Mouse (Mus musculus) embryonic facial prominence, embryonic 12.5 days (tissue): ENCODE results near the gene Sptssa. TPM values are rescaled to one million over a fixed set of nuclear protein-coding genes. Genes with fewer than 3 reads are reported as not detected.
A peak's percentile ranks its signal among the peaks of the same experiment; 100 is the strongest.

Experiments used
- ATAC-seq: fragments of 200-750 bp; cut with Nextera tagmentation; 2 replicates; pipeline ENCODE4 v1.8.0; 2017; ENCODE audit not compliant: insufficient number of reproducible peaks, insufficient read depth, low FRiP score, low TSS enrichment
- H3K27ac ChIP-seq: fragments of 300-500 bp; sonication (generic); 2 replicates; pipeline ENCODE4 v1.5.1; 2016; ENCODE audit warnings: mild to moderate bottlenecking
- H3K27me3 ChIP-seq: fragments of 300-500 bp; sonication (generic); 2 replicates; pipeline ENCODE4 v1.6.1; 2016; ENCODE audit warnings: mild to moderate bottlenecking, moderate library complexity
- H3K36me3 ChIP-seq: fragments of 300-500 bp; sonication (generic); 2 replicates; pipeline ENCODE4 v1.6.1; 2016; ENCODE audit warnings: mild to moderate bottlenecking
- H3K4me1 ChIP-seq: fragments of 300-500 bp; sonication (generic); 2 replicates; pipeline ENCODE4 v1.6.1; 2016
- H3K4me2 ChIP-seq: fragments of 300-500 bp; sonication (generic); replicated peaks from 2 replicates; pipeline ENCODE4 v1.6.1; 2016; ENCODE audit warnings: mild to moderate bottlenecking, moderate library complexity
- H3K4me3 ChIP-seq: fragments of 300-500 bp; sonication (generic); 2 replicates; pipeline ENCODE4 v1.5.1; 2016; ENCODE audit warnings: mild to moderate bottlenecking
- H3K9ac ChIP-seq: fragments of 300-500 bp; sonication (generic); 2 replicates; pipeline ENCODE4 v1.6.1; 2016; ENCODE audit warnings: mild to moderate bottlenecking, moderate library complexity
- H3K9me3 ChIP-seq: fragments of 300-500 bp; sonication (generic); 2 replicates; pipeline ENCODE4 v1.6.1; 2016; ENCODE audit warnings: mild to moderate bottlenecking, moderate library complexity
- WGBS: fragments of 180-500 bp; shearing (Covaris S2); methylation state at CpG from one replicate; pipeline ENCODE4 v1.1.7; 2016; 5-methylcytosine and 5-hydroxymethylcytosine counted together
- polyA plus RNA-seq: library from polyadenylated mRNA; unstranded; fragments of >200 nt; fragmentation: Nextera tagmentation; extraction: Ambion mirVana; gene quantifications from 2 replicates; pipeline ENCODE4 v1.2.1, GENCODE M21; 2016

Gene Sptssa
- polyA plus RNA-seq, 1 experiment from 2014 or later, result 197 TPM

DNA sequence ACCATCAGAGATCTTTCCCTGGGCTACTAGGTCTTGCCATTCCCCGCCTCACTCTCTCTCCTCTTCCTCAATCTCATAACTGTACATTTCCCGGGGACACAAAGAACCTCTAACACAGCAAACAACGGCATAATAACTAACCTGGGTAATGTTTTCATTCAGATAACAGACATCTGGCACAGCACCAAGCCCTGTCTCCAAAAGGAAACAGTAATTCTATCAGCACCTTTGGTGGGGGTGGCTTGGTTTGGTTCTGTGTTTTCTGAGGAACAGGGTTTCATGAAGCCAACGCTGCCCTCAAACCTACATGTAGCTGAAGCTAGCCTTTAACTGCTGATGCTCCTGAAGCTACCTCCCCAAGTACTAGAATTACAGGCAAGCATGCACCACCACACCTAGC, 2.2 kb downstream of the Sptssa start:
- H3K9ac ChIP-seq, result no peak overlapping the region
- no peak overlapping the region for H3K4me3 ChIP-seq
- peaks cover 1% of the 10 kb centered on the region for H3K36me3 ChIP-seq
- peak overlapping the region; percentile 60 for H3K4me2 ChIP-seq
- no peak for ATAC-seq
- H3K27ac ChIP-seq, result no peak overlapping the region
- no peaks in the 10 kb centered on the region for H3K9me3 ChIP-seq
- 62% methylated on average over 4 of the region's 4 CpGs for WGBS
- H3K4me1 ChIP-seq, result peaks cover 16% of the 10 kb centered on the region
- no peaks in the 10 kb centered on the region for H3K27me3 ChIP-seq

DNA sequence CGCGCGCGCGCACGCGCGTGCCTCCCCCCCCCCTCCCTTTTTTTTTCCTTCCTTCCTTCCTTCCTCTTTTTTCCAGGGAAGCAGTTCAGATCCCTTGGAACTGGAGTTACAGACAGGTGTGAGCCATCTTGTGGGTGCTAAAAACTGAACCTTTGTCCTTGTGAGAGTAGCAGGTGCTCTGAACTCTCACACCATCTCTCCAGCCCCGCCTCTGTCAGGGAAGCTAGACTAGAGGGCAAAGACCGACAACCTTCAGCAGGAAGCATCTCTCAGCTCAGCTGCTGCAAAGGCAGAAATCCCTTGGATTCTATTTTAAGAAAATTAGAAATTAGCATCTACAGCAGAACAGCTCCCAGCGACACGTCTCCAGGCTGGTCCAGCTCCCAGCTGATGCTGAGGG, 4.0 kb downstream of the Sptssa start:
- Histone ChIP-seq H3K4me2 (no peak overlapping the region), H3K36me3 (peaks cover 6% of the 10 kb centered on the region), H3K27me3 (no peaks in the 10 kb centered on the region), H3K4me1 (peaks cover 16% of the 10 kb centered on the region), H3K9me3 (no peaks in the 10 kb centered on the region), H3K9ac (no peak overlapping the region), H3K27ac (no peak overlapping the region), H3K4me3 (no peak overlapping the region)
- ATAC-seq, result no peak
- WGBS, result 92% methylated on average over 12 of the region's 12 CpGs

DNA sequence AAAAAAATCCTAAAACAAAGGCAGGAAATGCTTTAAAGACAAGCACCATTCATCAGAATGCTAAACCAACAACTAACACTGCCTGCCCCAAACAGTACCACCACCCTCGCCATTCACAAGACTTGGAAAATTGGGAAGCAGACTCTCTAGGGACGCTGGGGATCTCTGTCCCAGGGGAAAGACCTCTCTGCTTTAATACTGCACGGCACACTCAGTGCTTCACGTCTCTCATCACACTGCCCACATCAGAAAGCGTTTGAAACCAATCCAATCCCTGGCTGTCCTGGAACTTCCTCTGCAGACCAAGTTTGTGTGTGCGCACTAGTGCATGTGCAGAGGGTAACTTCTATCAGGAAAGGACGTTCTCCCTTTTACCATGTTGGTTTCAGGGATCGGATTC, 4.6 kb downstream of the Sptssa start:
- Histone ChIP-seq H3K9ac (no peak overlapping the region), H3K27me3 (no peaks in the 10 kb centered on the region), H3K9me3 (no peaks in the 10 kb centered on the region), H3K36me3 (peaks cover 6% of the 10 kb centered on the region), H3K27ac (no peak overlapping the region), H3K4me2 (no peak overlapping the region), H3K4me3 (no peak overlapping the region), H3K4me1 (peaks cover 13% of the 10 kb centered on the region)
- WGBS, result 72% methylated on average over 8 of the region's 8 CpGs
- no peak for ATAC-seq

DNA sequence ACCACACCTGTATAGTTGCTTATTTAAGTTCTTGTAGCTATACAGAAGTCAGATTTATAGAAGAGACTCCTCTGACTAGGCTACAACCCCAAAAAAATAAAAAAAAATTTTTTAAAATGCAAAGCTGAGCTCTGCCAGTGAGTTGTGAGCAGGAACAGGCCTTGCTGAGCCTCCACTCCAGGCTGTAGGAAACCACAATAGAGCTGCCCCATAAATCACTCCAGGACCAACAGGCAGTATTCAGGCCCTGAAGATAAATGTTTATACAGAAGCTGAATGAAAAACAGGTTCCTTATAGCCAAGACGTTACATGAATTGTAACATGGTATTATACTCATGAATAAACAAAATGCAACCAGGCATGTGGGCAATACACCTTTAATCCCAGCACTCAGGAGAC, 5.2 kb downstream of the Sptssa start:
- Histone ChIP-seq H3K4me2 (no peak overlapping the region), H3K4me3 (no peak overlapping the region), H3K27ac (no peak overlapping the region), H3K9ac (no peak overlapping the region), H3K36me3 (peaks cover 6% of the 10 kb centered on the region), H3K4me1 (peaks cover 12% of the 10 kb centered on the region), H3K9me3 (no peaks in the 10 kb centered on the region), H3K27me3 (no peaks in the 10 kb centered on the region)
- 48% methylated on average over 1 of the region's 1 CpGs for WGBS
- ATAC-seq, result no peak

DNA sequence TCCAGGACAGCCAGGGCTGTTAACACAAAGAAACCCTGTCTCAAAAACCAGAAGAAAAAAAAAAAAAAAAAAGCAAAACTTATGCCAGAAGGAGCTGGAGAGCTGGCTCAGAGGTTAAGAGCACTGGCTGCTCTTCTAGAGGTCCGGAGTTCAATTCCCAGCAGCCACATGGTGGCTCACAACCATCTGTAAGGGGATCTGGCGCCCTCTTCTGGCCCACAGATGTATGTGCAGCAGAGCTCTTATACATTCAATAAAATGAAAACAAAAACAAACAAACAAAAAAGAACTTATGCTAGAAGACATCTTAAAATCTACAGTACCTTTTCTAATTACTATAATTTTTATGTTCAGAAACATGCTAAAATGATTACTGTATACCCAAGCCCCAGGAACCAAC, 11.4 kb downstream of the Sptssa start:
- Histone ChIP-seq H3K9me3 (no peaks in the 10 kb centered on the region), H3K36me3 (peaks cover 6% of the 10 kb centered on the region), H3K27ac (no peak overlapping the region), H3K27me3 (no peaks in the 10 kb centered on the region), H3K9ac (no peak overlapping the region), H3K4me2 (no peak overlapping the region), H3K4me1 (no peaks in the 10 kb centered on the region), H3K4me3 (no peak overlapping the region)
- no peak for ATAC-seq
- 72% methylated on average over 2 of the region's 2 CpGs for WGBS

DNA sequence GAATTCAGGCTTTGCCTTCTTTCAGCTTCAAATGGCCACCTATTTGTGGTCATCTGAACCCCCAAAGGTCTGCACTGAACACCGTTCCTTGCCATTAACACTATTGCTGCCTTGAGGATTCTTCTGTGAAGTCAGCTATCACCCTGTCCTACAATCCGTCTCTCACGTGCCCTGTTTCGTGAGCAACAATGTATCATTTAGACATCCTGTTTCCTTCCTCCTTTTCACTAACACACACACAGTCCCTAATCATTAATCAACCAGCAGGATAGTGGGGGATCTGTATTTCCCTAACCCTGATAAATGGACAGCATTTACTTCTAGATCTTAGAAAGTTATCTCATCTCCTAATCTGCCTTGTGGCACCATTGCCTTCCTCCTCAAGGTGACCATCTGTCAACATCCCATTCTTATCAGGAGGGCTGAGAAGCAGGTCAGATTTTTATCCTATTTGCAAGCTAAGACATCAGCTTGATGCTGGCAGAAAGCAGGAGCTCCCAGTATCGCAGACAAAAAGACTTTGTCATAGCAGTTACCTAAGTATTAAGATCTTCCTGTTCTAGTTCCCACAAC, 13.0 kb downstream of the Sptssa start:
- 85% methylated on average over 5 of the region's 5 CpGs for WGBS
- ATAC-seq, result no peak

DNA sequence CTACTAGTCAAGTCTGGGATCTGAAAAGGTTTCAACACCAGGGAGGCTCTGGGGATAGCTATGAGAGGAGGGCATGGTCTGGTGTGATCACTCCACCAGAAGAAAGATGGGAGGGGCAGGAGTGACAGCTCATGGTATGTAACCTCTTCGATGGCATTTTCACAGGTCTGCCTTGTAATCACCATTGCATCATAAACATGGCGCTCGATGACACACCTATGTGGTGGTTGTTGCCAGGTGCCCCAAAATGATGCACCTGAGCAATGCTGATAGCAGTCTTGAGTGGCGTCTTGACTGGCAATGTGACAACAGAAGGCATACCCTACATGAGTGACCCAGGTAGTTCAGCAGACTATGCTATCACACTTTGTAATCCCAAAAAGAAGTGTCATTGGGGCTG, 15.0 kb downstream of the Sptssa start:
- no peaks in the 10 kb centered on the region for H3K27me3 ChIP-seq
- 95% methylated on average over 4 of the region's 4 CpGs for WGBS
- no peaks in the 10 kb centered on the region; the same call in 1 of the 2 replicates for H3K36me3 ChIP-seq
- H3K9ac ChIP-seq, result no peak overlapping the region
- no peak for ATAC-seq
- no peak overlapping the region for H3K4me3 ChIP-seq
- H3K27ac ChIP-seq, result no peak overlapping the region
- no peaks in the 10 kb centered on the region for H3K4me1 ChIP-seq
- no peak overlapping the region for H3K4me2 ChIP-seq
- H3K9me3 ChIP-seq, result no peaks in the 10 kb centered on the region

More for the DNA sequence above, 13.0 kb downstream of the Sptssa start:
- Histone ChIP-seq H3K27me3 (no peaks in the 10 kb centered on the region), H3K27ac (no peak overlapping the region), H3K4me1 (no peaks in the 10 kb centered on the region), H3K9ac (no peak overlapping the region), H3K9me3 (no peaks in the 10 kb centered on the region), H3K4me2 (no peak overlapping the region), H3K36me3 (no peaks in the 10 kb centered on the region; the same call in none of the 2 replicates), H3K4me3 (no peak overlapping the region)

DNA sequence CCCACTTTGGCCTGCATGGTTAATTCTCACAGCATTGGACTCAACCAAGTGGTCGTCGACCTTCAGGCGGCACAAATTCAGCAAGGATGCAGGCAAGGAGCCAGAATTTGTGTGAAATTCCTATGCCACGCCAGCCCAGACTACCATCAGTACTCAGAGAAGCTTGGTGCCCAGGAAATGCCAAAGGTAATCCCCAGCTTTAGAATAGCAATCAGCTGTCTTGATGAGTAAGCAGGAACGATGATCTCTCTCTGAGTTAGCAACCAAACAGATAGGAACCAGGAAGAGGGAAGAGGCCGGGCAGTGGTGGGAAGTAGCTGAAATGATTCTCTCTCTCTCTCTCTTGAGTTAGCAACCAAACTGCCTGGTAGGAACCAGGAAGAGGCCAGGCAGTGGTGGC, 16.1 kb downstream of the Sptssa start:
- H3K27me3 ChIP-seq, result no peaks in the 10 kb centered on the region
- no peaks in the 10 kb centered on the region for H3K36me3 ChIP-seq
- no peak overlapping the region for H3K4me3 ChIP-seq
- 92% methylated on average over 6 of the region's 6 CpGs for WGBS
- H3K27ac ChIP-seq, result no peak overlapping the region
- no peak overlapping the region for H3K4me2 ChIP-seq
- ATAC-seq, result no peak
- no peaks in the 10 kb centered on the region for H3K4me1 ChIP-seq
- no peak overlapping the region for H3K9ac ChIP-seq
- H3K9me3 ChIP-seq, result no peaks in the 10 kb centered on the region

DNA sequence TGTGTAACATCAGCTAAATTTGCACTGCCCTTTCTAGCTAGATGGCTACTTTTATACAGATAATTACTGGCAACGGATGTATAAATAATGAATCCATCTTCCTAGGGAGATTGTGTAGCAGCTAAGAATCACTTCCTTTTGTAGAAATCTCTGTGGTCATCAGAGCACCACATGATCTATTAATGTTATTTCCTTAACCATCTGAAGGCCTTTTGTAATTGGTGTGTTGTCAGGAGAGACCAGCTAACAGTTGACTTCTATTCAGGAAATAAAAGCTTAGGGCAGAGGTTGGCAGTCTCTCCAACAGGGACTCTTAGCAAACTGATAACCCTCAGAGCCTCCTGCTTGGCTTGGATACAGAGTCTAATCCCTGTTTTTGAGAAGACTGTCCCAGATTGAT, 19.3 kb downstream of the Sptssa start:
- H3K4me2 ChIP-seq, result no peak overlapping the region
- no peaks in the 10 kb centered on the region for H3K9me3 ChIP-seq
- no peaks in the 10 kb centered on the region for H3K36me3 ChIP-seq
- no peaks in the 10 kb centered on the region for H3K27me3 ChIP-seq
- no peak for ATAC-seq
- WGBS, result 87% methylated on average over 1 of the region's 1 CpGs
- no peak overlapping the region for H3K27ac ChIP-seq
- H3K4me1 ChIP-seq, result no peaks in the 10 kb centered on the region
- H3K9ac ChIP-seq, result no peak overlapping the region
- H3K4me3 ChIP-seq, result no peak overlapping the region

DNA sequence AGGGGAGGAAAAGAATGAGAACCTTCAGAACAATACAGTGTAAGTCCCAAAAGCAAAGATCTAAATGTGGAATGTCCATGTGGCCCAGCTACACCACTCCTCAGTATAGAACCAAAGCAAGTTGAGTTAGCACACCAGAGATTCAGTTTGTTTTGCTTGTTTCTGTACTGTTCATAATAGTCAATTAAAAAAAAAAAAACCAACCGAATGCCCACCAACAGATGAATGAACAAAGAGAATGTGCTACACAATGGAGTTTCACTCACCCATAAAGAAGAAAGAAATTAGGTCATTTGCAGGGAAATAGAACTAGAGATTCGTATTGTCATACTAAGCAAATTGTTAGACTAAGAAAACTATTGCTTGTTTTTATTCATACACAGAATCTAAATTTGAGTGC, 24.2 kb downstream of the Sptssa start:
- no peaks in the 10 kb centered on the region for H3K4me1 ChIP-seq
- WGBS, result 82% methylated on average over 2 of the region's 2 CpGs
- ATAC-seq, result no peak
- no peaks in the 10 kb centered on the region for H3K36me3 ChIP-seq
- H3K4me3 ChIP-seq, result no peak overlapping the region
- H3K9ac ChIP-seq, result no peak overlapping the region
- no peak overlapping the region for H3K27ac ChIP-seq
- H3K9me3 ChIP-seq, result no peaks in the 10 kb centered on the region
- no peaks in the 10 kb centered on the region for H3K27me3 ChIP-seq
- H3K4me2 ChIP-seq, result no peak overlapping the region

DNA sequence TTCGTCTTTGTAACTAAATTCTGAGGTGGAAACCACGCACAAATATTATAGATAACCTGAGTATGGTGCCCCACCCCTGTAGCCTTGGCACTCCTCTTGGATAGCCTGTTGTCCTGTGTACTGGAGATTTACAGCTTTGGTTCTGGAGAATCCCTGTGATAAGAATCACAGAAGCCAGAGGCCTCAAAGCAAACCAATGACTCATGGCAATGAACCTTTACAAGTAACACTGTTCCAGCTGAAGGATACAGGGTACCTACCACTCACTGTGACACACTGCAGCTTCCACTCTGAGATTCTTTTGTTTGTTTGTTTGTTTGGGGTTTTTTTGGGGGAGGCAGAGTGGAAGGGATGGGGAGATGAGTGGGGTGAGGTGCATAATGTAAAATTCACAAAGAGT, 34.4 kb downstream of the Sptssa start:
- Histone ChIP-seq H3K4me2 (no peak overlapping the region), H3K4me1 (no peaks in the 10 kb centered on the region), H3K9ac (no peak overlapping the region), H3K9me3 (no peaks in the 10 kb centered on the region), H3K4me3 (no peak overlapping the region), H3K36me3 (no peaks in the 10 kb centered on the region), H3K27me3 (no peaks in the 10 kb centered on the region), H3K27ac (no peak overlapping the region)
- 91% methylated on average over 2 of the region's 2 CpGs for WGBS
- no peak for ATAC-seq

DNA sequence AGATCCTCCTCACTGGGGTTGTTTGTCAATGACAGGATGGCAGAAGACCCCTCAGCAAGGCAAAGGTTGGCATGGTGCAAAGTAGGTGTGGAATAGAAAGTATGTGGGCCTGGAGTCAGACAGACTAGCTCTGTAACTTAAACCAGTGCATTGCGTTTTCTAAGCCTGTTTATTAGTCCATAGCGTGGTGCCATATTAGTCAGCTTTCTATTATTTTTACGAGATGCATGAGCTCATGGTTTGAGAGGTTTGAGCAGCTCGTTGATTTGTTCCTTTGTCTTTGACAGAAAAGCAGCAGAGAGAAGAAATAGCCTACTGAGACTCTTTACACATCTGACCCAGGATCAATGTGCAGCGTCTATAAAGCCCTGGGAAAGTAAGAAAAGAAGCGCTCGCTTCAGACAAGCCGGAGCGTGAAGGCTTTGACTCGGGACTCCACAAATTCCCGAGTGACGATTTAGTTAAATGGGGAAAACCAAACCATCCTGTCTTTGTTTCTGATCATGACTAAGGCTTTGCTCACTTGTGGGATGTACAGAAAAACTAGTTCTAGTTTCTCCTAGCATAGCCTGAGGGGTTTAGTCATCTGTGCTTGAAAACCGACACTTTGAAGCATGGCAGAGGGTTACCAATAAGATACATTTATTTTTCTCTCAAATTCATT, 36.2 kb downstream of the Sptssa start:
- 76% methylated on average over 13 of the region's 13 CpGs for WGBS
- Histone ChIP-seq H3K4me3 (no peak overlapping the region), H3K27me3 (no peaks in the 10 kb centered on the region), H3K27ac (no peak overlapping the region), H3K9ac (no peak overlapping the region), H3K9me3 (no peaks in the 10 kb centered on the region), H3K36me3 (no peaks in the 10 kb centered on the region), H3K4me2 (no peak overlapping the region), H3K4me1 (no peaks in the 10 kb centered on the region)
- no peak for ATAC-seq
